Mouse (Mus musculus) CH12.LX (cell line): Measurements from ENCODE around the gene Polr2g. TPM values are rescaled to one million over a fixed set of nuclear protein-coding genes. Genes with fewer than 3 reads are reported as not detected.

ENCODE experiments used
- DNase-seq: peaks from one replicate; pipeline ENCODE4 v3.0.0-alpha.2; 2013; ENCODE audit errors: extremely low read depth
- H3K27ac ChIP-seq: 2 replicates; pipeline ENCODE4 v1.5.1; 2012; ENCODE audit warnings: low read depth, mild to moderate bottlenecking, control low read depth, moderate library complexity; ENCODE audit not compliant: insufficient read depth
- H3K27me3 ChIP-seq: replicated peaks from 2 replicates; pipeline ENCODE3; 2012; ENCODE audit warnings: inconsistent platforms
- H3K36me3 ChIP-seq, 2 experiments: replicated peaks in 1 of 2; 2 replicates each; pipeline versions ENCODE3 to v1.6.1; 2012; ENCODE audit warnings: inconsistent platforms in 1 of 2, low read length in 1 of 2, mild to moderate bottlenecking in 1 of 2, mixed read lengths in 1 of 2, moderate library complexity in 1 of 2; ENCODE audit not compliant: control insufficient read depth in 1 of 2, insufficient read depth in 1 of 2
- H3K4me1 ChIP-seq, 2 experiments: 2 replicates each; pipeline ENCODE4 v1.6.1; 2012; ENCODE audit warnings: inconsistent platforms in 1 of 2, moderate library complexity in 1 of 2; ENCODE audit not compliant: insufficient read depth in 2 of 2, control insufficient read depth in 1 of 2
- H3K4me2 ChIP-seq: 2 replicates; pipeline ENCODE4 v1.6.1; 2012; ENCODE audit warnings: low read depth, mild to moderate bottlenecking, control low read depth; ENCODE audit not compliant: poor library complexity, insufficient read depth, severe bottlenecking
- H3K4me3 ChIP-seq, 3 experiments: fragments of 150-350 bp in 1 of 3; sonication (generic) in 1 of 3; replicated peaks in 1 of 3; 2 replicates each; pipeline versions ENCODE3 to v1.5.1; 2011 to 2012; ENCODE audit warnings: low read depth in 2 of 3, low read length in 2 of 3, mild to moderate bottlenecking in 2 of 3, moderate library complexity in 2 of 3, control low read depth in 1 of 3, improper control_type of control experiment in 1 of 3, inconsistent platforms in 1 of 3, mixed read lengths in 1 of 3; ENCODE audit not compliant: poor library complexity in 1 of 3
- H3K79me2 ChIP-seq: replicated peaks from 2 replicates; pipeline ENCODE4 v1.6.1; 2012; ENCODE audit warnings: mild to moderate bottlenecking, moderate library complexity; ENCODE audit not compliant: control insufficient read depth, poor library complexity, insufficient read depth, severe bottlenecking; ENCODE audit errors: extremely low read depth
- H3K9ac ChIP-seq: 2 replicates; pipeline ENCODE4 v1.6.1; 2012; ENCODE audit warnings: low read depth, mild to moderate bottlenecking, control low read depth, moderate library complexity; ENCODE audit not compliant: insufficient read depth
- H3K9me3 ChIP-seq: replicated peaks from 2 replicates; pipeline ENCODE3; 2012; ENCODE audit warnings: low read length, inconsistent platforms, mixed read lengths
- BHLHE40 ChIP-seq: IDR thresholded peaks from 2 replicates; pipeline ENCODE4 v1.6.1; 2011; ENCODE audit warnings: mild to moderate bottlenecking, low read depth, low read length, improper control_type of control experiment
- CHD1 ChIP-seq: IDR thresholded peaks from 2 replicates; pipeline ENCODE4 v1.6.1; 2012; ENCODE audit warnings: low read depth, low read length, improper control_type of control experiment, inconsistent platforms
- CHD2 ChIP-seq: IDR thresholded peaks from 2 replicates; pipeline ENCODE4 v1.6.1; 2011; ENCODE audit warnings: low read length, improper control_type of control experiment
- CTCF ChIP-seq, 2 experiments: IDR thresholded peaks in 1 of 2; conservative IDR thresholded peaks in 1 of 2; 2 replicates each; pipeline ENCODE4 v1.5.1; 2011 to 2012; ENCODE audit warnings: low read depth in 2 of 2, low read length in 2 of 2, improper control_type of control experiment in 1 of 2, inconsistent platforms in 1 of 2, mild to moderate bottlenecking in 1 of 2, moderate library complexity in 1 of 2
- E2F4 ChIP-seq: IDR thresholded peaks from 2 replicates; pipeline ENCODE4 v1.6.1; 2011; ENCODE audit warnings: low read depth, low read length, improper control_type of control experiment; ENCODE audit not compliant: insufficient replicate concordance
- ELF1 ChIP-seq: IDR thresholded peaks from 2 replicates; pipeline ENCODE4 v1.6.1; 2014; ENCODE audit warnings: low read depth, mild to moderate bottlenecking, inconsistent platforms, low read length, improper control_type of control experiment
- EP300 ChIP-seq: IDR thresholded peaks from 2 replicates; pipeline ENCODE4 v1.6.1; 2011; ENCODE audit warnings: low read length, improper control_type of control experiment
- GABPA ChIP-seq: IDR thresholded peaks from 2 replicates; pipeline ENCODE4 v1.6.1; 2012; ENCODE audit warnings: low read depth, low read length, improper control_type of control experiment, inconsistent platforms; ENCODE audit not compliant: insufficient replicate concordance
- HCFC1 ChIP-seq: IDR thresholded peaks from 2 replicates; pipeline ENCODE4 v1.6.1; 2012; ENCODE audit warnings: low read depth, mild to moderate bottlenecking, inconsistent platforms, low read length, improper control_type of control experiment
- IRF4 ChIP-seq: IDR thresholded peaks from 2 replicates; pipeline ENCODE4 v1.6.1; 2014; ENCODE audit warnings: low read depth, mild to moderate bottlenecking, inconsistent platforms, low read length, improper control_type of control experiment
- KAT2A ChIP-seq: IDR thresholded peaks from 2 replicates; pipeline ENCODE4 v1.6.1; 2012; ENCODE audit warnings: low read length, improper control_type of control experiment, inconsistent platforms; ENCODE audit not compliant: insufficient replicate concordance
- MAFK ChIP-seq: IDR thresholded peaks from 2 replicates; pipeline ENCODE4 v1.6.1; 2011; ENCODE audit warnings: low read length, improper control_type of control experiment; ENCODE audit not compliant: insufficient replicate concordance
- MAX ChIP-seq: IDR thresholded peaks from 2 replicates; pipeline ENCODE4 v1.6.1; 2011; ENCODE audit warnings: low read length, improper control_type of control experiment
- MEF2A ChIP-seq: IDR thresholded peaks from 2 replicates; pipeline ENCODE4 v1.6.1; 2014; ENCODE audit warnings: low read depth, mild to moderate bottlenecking, inconsistent platforms, low read length, improper control_type of control experiment, borderline replicate concordance
- MXI1 ChIP-seq: IDR thresholded peaks from 2 replicates; pipeline ENCODE4 v1.6.1; 2011; ENCODE audit warnings: mild to moderate bottlenecking, low read depth, low read length, improper control_type of control experiment
- MYC ChIP-seq: IDR thresholded peaks from 2 replicates; pipeline ENCODE4 v1.6.1; 2011; ENCODE audit warnings: low read depth, mild to moderate bottlenecking, improper control_type of control experiment, low read length
- NELFE ChIP-seq: IDR thresholded peaks from 2 replicates; pipeline ENCODE4 v1.6.1; 2011; ENCODE audit warnings: low read depth, low read length, improper control_type of control experiment
- NRF1 ChIP-seq: IDR thresholded peaks from 2 replicates; pipeline ENCODE4 v1.6.1; 2014; ENCODE audit warnings: low read depth, mild to moderate bottlenecking, inconsistent platforms, low read length, improper control_type of control experiment, moderate library complexity
- PAX5 ChIP-seq: IDR thresholded peaks from 2 replicates; pipeline ENCODE4 v1.6.1; 2012; ENCODE audit warnings: low read length, inconsistent platforms, mixed read lengths
- POLR2A ChIP-seq: IDR thresholded peaks from 2 replicates; pipeline ENCODE4 v1.6.1; 2011; ENCODE audit warnings: low read depth, mild to moderate bottlenecking, improper control_type of control experiment, low read length
- POLR2AphosphoS2 ChIP-seq: IDR thresholded peaks from 2 replicates; pipeline ENCODE4 v1.6.1; 2011; ENCODE audit warnings: low read depth, low read length, improper control_type of control experiment
- RAD21 ChIP-seq: IDR thresholded peaks from 2 replicates; pipeline ENCODE4 v1.6.1; 2011; ENCODE audit warnings: low read depth, mild to moderate bottlenecking, low read length, improper control_type of control experiment, moderate library complexity
- RCOR1 ChIP-seq: conservative IDR thresholded peaks from 2 replicates; pipeline ENCODE4 v1.6.1; 2012; ENCODE audit warnings: low read depth, mild to moderate bottlenecking, inconsistent platforms, low read length, improper control_type of control experiment
- SIN3A ChIP-seq: IDR thresholded peaks from 2 replicates; pipeline ENCODE4 v1.6.1; 2012; ENCODE audit warnings: low read length, improper control_type of control experiment, inconsistent platforms
- SMC3 ChIP-seq: IDR thresholded peaks from 2 replicates; pipeline ENCODE4 v1.6.1; 2011; ENCODE audit warnings: low read depth, low read length, improper control_type of control experiment
- TBP ChIP-seq: conservative IDR thresholded peaks from 2 replicates; pipeline ENCODE4 v1.6.1; 2011; ENCODE audit warnings: low read depth, low read length, improper control_type of control experiment
- TCF12 ChIP-seq: IDR thresholded peaks from 2 replicates; pipeline ENCODE4 v1.6.1; 2014; ENCODE audit warnings: low read depth, mild to moderate bottlenecking, inconsistent platforms, low read length, improper control_type of control experiment
- UBTF ChIP-seq: IDR thresholded peaks from 2 replicates; pipeline ENCODE4 v1.6.1; 2012; ENCODE audit warnings: low read depth, mild to moderate bottlenecking, inconsistent platforms, low read length, improper control_type of control experiment, moderate library complexity
- USF1 ChIP-seq: IDR thresholded peaks from 2 replicates; pipeline ENCODE4 v1.6.1; 2014; ENCODE audit warnings: low read depth, mild to moderate bottlenecking, inconsistent platforms, low read length, improper control_type of control experiment
- USF2 ChIP-seq: conservative IDR thresholded peaks from 2 replicates; pipeline ENCODE4 v1.6.1; 2011; ENCODE audit warnings: low read depth, low read length, improper control_type of control experiment
- ZC3H11A ChIP-seq: IDR thresholded peaks from 2 replicates; pipeline ENCODE4 v1.6.1; 2012; ENCODE audit warnings: low read depth, mild to moderate bottlenecking, inconsistent platforms, low read length, improper control_type of control experiment
- ZKSCAN1 ChIP-seq: IDR thresholded peaks from 2 replicates; pipeline ENCODE4 v1.6.1; 2012; ENCODE audit warnings: low read depth, inconsistent platforms, low read length, improper control_type of control experiment, borderline replicate concordance
- ZMIZ1 ChIP-seq: IDR thresholded peaks from 2 replicates; pipeline ENCODE4 v1.6.1; 2012; ENCODE audit warnings: low read depth, mild to moderate bottlenecking, inconsistent platforms, low read length, improper control_type of control experiment
- dilution Hi-C: fragments of 300-500 bp; cut with MboI; formaldehyde crosslinking; loops from 2 replicates; pipeline ENCODE4 v1.14.3; 2020; ENCODE audit warnings: low sequenced_read_pairs; ENCODE audit not compliant: extremely low pct_unique_long_range_greater_than_20kb, extremely low pct_ligation_motif_present
- in situ Hi-C: fragments of 300-500 bp; cut with MboI; formaldehyde crosslinking; loops from 3 replicates; pipeline ENCODE4 v1.14.3; 2019; ENCODE audit warnings: low sequenced_read_pairs, low pct_ligation_motif_present, low pct_unique_long_range_greater_than_20kb, mixed read lengths
- polyA plus RNA-seq: library from polyadenylated mRNA; unstranded; fragments of >175 nt; gene quantifications from 2 replicates; pipeline ENCODE4 v1.2.1, GENCODE M21; 2012; ENCODE audit warnings: low read depth; ENCODE audit not compliant: insufficient read length
- total RNA-seq, 2 experiments: library from RNA; depleted of rRNA; stranded (reverse); fragments of 300-350 nt in 1 of 2; fragments of >200 nt in 1 of 2; gene quantifications; 2 replicates each; pipeline ENCODE4 v1.2.3; 2012 to 2014

Polr2g gene
- total and polyA plus RNA-seq, 3 experiments = 148 to 173 (median 157) TPM

GRCm38 (mm10) chr19:8774086-8774835, 24.1 kb downstream of the Polr2g start, which contains the start of gene Tmem179b:
Gene Tmem179b (minus strand): TSS chr19:8774467.
- peaks cover 11 to 44% of the 10 kb centered on the region in 2 experiments for H3K4me1 ChIP-seq
- in situ Hi-C loops = no loop called here
- H3K36me3 ChIP-seq = peaks cover 20 to 50% of the 10 kb centered on the region in 2 experiments

DNA sequence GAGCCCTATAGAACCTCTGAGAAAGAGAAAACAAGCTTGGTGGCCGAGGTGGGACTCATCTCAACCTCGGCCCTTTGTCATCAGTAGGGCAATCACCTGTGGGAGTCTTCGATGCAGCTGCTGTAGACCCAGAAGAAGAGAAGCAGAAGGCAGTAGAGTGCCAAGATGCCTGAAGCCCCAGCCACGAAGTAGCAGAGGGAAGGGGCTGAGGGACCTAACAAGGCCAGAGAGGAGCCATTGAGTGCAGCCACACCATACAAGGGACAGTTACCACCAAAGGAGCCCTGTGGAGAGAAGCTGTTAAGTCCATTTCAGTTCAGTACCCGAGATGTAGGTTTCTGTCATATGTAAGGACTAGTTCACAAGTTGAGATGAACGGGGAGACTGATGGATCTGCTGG, 25.0 kb downstream of the Polr2g start:
- in situ Hi-C loops (no loop called here), dilution Hi-C loops (no loop called here)
- H3K9me3 ChIP-seq = no peaks in the 10 kb centered on the region
- no peak for DNase-seq
- TF ChIP-seq EP300 = no peak
- no peak for TF ChIP-seq CHD2
- TF ChIP-seq CTCF (conservative IDR thresholded peaks at IDR 0.05 in 1 of 2, IDR thresholded peaks at IDR 0.05 in 1 of 2; ENCODE audit: low read depth in 2 of 2, low read length in 2 of 2) = no peak
- TF ChIP-seq GABPA = no peak
- no peak for TF ChIP-seq MEF2A
- no peak for TF ChIP-seq SIN3A
- TF ChIP-seq ELF1 = no peak
- TF ChIP-seq MYC = no peak
- no peak for TF ChIP-seq ZC3H11A
- TF ChIP-seq, all 38 proteins: peak for 0
- H3K27ac ChIP-seq = peak overlapping the region; percentile 35
- H3K4me3 ChIP-seq = peak overlapping the region; percentile 55 to 93 (median 88)
- H3K9ac ChIP-seq = peak overlapping the region; percentile 95
- H3K79me2 ChIP-seq = peaks cover 35% of the 10 kb centered on the region
- H3K4me1 ChIP-seq = peaks cover 11 to 44% of the 10 kb centered on the region in 2 experiments
- peaks cover 21 to 54% of the 10 kb centered on the region in 2 experiments for H3K36me3 ChIP-seq
- peak overlapping the region; percentile 95 for H3K4me2 ChIP-seq
- no peaks in the 10 kb centered on the region for H3K27me3 ChIP-seq

More at GRCm38 (mm10) chr19:8774086-8774835, 24.1 kb downstream of the Polr2g start, which contains the start of gene Tmem179b:
- Histone ChIP-seq H3K4me2 (peak within 1 kb of the TSS; percentile 95), H3K9me3 (no peaks in the 10 kb centered on the region), H3K27me3 (no peaks in the 10 kb centered on the region), H3K9ac (peak within 1 kb of the TSS; percentile 95), H3K4me3 (peak within 1 kb of the TSS; percentile 55 to 93 (median 88)), H3K27ac (peak within 1 kb of the TSS; percentile 80), H3K79me2 (peaks cover 35% of the 10 kb centered on the region)
- DNase-seq = peak; percentile 94
- TF ChIP-seq USF2 (no peak), MAFK (no peak), SIN3A (peak; percentile 53), PAX5 (no peak), ZC3H11A (no peak), TCF12 (peak; percentile 95), MEF2A (peak; percentile 6; the same call in 1 of the 2 replicates), POLR2A (peak; percentile 98), CTCF (conservative IDR thresholded peaks at IDR 0.05 in 1 of 2, IDR thresholded peaks at IDR 0.05 in 1 of 2; ENCODE audit: low read depth in 2 of 2, low read length in 2 of 2) (0 out of 4 replicates have a peak, but pooled peaks of 1 of the 2 experiments have one; percentile 10), CHD1 (peak; percentile 35; the same call in 1 of the 2 replicates), BHLHE40 (0 out of 2 replicates have a peak, but pooled peaks have one; percentile 10), IRF4 (no peak; the same call in 1 of the 2 replicates), MXI1 (peak; percentile 77; the same call in 1 of the 2 replicates), UBTF (0 out of 2 replicates have a peak, but pooled peaks have one; percentile 44), ZMIZ1 (peak; percentile 95), NRF1 (peak; percentile 49), TBP (peak; percentile 89), NELFE (peak; percentile 97), CHD2 (no peak), MAX (peak; percentile 62; the same call in 1 of the 2 replicates), GABPA (no peak), ZKSCAN1 (no peak), USF1 (no peak), POLR2AphosphoS2 (peak; percentile 98), HCFC1 (peak; percentile 77), RCOR1 (no peak), E2F4 (0 out of 2 replicates have a peak, but pooled peaks have one; percentile 74), RAD21 (no peak), KAT2A (0 out of 2 replicates have a peak, but pooled peaks have one; percentile 52), ELF1 (peak; percentile 95), SMC3 (no peak; the same call in 1 of the 2 replicates)
- dilution Hi-C loops = no loop called here
